Mouse (Mus musculus) stomach, postnatal 0 days (tissue): ENCODE data around the gene Fgf14. TPM values are rescaled to one million over a fixed set of nuclear protein-coding genes. Genes with fewer than 3 reads are reported as not detected.

Experiments
- ATAC-seq: fragments of 200-750 bp; cut with Nextera tagmentation; 2 replicates; pipeline ENCODE4 v1.8.0; 2017; ENCODE audit not compliant: low FRiP score, low TSS enrichment
- DNase-seq: peaks from one replicate; pipeline ENCODE4 v3.0.0-alpha.2; 2016; ENCODE audit warnings: low spot score
- H3K27ac ChIP-seq: fragments of 300-500 bp; sonication (generic); replicated peaks from 2 replicates; pipeline ENCODE4 v1.5.1; 2014; ENCODE audit warnings: mild to moderate bottlenecking, control low read depth
- H3K27me3 ChIP-seq: fragments of 300-500 bp; sonication (generic); 2 replicates; pipeline ENCODE4 v1.6.1; 2014; ENCODE audit warnings: low read length; ENCODE audit not compliant: control insufficient read depth, insufficient read depth
- H3K36me3 ChIP-seq: fragments of 300-500 bp; sonication (generic); 2 replicates; pipeline ENCODE4 v1.6.1; 2014; ENCODE audit warnings: low read length, mixed read lengths; ENCODE audit not compliant: control insufficient read depth, insufficient read depth
- H3K4me1 ChIP-seq: fragments of 300-500 bp; sonication (generic); replicated peaks from 2 replicates; pipeline ENCODE4 v1.6.1; 2014; ENCODE audit warnings: antibody characterized with exemption; ENCODE audit not compliant: control insufficient read depth, insufficient read depth
- H3K4me2 ChIP-seq: fragments of 300-500 bp; sonication (generic); replicated peaks from 2 replicates; pipeline ENCODE4 v1.6.1; 2014; ENCODE audit warnings: low read depth, mild to moderate bottlenecking, control low read depth, moderate library complexity
- H3K4me3 ChIP-seq: fragments of 300-500 bp; sonication (generic); 2 replicates; pipeline ENCODE4 v1.5.1; 2014; ENCODE audit warnings: low read depth, low read length, control low read depth
- H3K9ac ChIP-seq: fragments of 300-500 bp; sonication (generic); 2 replicates; pipeline ENCODE4 v1.6.1; 2014; ENCODE audit warnings: mild to moderate bottlenecking, low read length, control low read depth, mixed read lengths
- H3K9me3 ChIP-seq: fragments of 300-500 bp; sonication (generic); 2 replicates; pipeline ENCODE4 v1.6.1; 2016; ENCODE audit warnings: low read length; ENCODE audit not compliant: control insufficient read depth
- CTCF ChIP-seq: IDR thresholded peaks from 2 replicates; pipeline ENCODE4 v1.5.1; 2016; ENCODE audit warnings: antibody characterized with exemption, low read depth, mild to moderate bottlenecking, moderate library complexity
- EP300 ChIP-seq: optimal IDR thresholded peaks from 2 replicates; pipeline ENCODE3; 2016; ENCODE audit warnings: antibody characterized with exemption
- WGBS: fragments of 180-500 bp; shearing (Covaris S2); extraction: QIAGEN DNeasy Blood & Tissue Kit; methylation state at CpG from one replicate; pipeline ENCODE4 v1.1.7; 2014; 5-methylcytosine and 5-hydroxymethylcytosine counted together
- polyA plus RNA-seq: library from polyadenylated mRNA; unstranded; fragments of >200 nt; fragmentation: Nextera tagmentation; extraction: Ambion mirVana; gene quantifications from 2 replicates; pipeline ENCODE4 v1.2.1, GENCODE M21; 2015

Gene Fgf14
- 1.3 TPM in 2 replicates for polyA plus RNA-seq

DNA sequence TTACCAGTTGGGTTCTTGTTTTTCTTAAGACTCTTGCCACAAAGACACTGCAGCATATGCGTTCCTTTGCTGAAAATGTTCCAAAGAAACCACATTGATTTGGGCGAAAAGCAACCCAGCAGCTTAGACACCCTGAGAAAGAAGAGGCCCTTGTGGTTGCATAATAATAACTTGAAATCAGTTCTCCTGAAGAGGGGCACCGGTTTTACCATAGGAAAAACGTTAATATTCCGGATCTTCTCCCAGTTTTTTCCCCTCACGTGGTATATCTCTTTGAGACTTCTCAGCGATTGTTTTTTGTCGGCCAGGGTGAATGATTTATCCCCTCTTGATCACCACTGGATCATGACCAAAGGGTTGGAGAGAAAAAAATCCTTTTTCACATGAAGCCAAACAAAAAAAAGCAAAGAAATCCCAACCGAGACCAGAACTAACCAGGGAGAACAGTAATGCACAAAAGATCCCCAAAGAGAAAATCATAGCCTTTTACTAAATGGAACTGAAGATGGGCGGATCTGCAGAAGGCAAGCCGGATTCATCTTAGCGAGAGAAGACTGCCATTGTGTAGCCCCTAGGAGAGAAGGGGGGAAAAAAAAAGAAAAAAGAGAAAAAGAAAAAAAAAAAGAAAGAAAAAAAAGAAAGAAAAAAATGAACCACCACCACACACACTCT lies at the start of gene Fgf14:
Gene Fgf14, minus strand, starts transcription at position 622 of the 672 bp plus-strand sequence.
- 11% methylated on average over 12 of the region's 12 CpGs for WGBS
- no peak for ATAC-seq
- no peaks in the 10 kb centered on the region for H3K4me1 ChIP-seq
- no peaks in the 10 kb centered on the region for H3K27me3 ChIP-seq
- H3K4me3 ChIP-seq: peak within 1 kb of the TSS; percentile 42
- peak within 1 kb of the TSS; percentile 70 for H3K4me2 ChIP-seq
- peak within 1 kb of the TSS; percentile 35; the same call in 1 of the 2 replicates for H3K9ac ChIP-seq
- TF ChIP-seq EP300: no peak
- TF ChIP-seq CTCF: no peak
- H3K27ac ChIP-seq: 0 out of 2 replicates have a peak within 1 kb of the TSS, but pooled peaks have one; percentile 30
- DNase-seq: no peak
- no peaks in the 10 kb centered on the region for H3K36me3 ChIP-seq
- H3K9me3 ChIP-seq: no peaks in the 10 kb centered on the region

DNA sequence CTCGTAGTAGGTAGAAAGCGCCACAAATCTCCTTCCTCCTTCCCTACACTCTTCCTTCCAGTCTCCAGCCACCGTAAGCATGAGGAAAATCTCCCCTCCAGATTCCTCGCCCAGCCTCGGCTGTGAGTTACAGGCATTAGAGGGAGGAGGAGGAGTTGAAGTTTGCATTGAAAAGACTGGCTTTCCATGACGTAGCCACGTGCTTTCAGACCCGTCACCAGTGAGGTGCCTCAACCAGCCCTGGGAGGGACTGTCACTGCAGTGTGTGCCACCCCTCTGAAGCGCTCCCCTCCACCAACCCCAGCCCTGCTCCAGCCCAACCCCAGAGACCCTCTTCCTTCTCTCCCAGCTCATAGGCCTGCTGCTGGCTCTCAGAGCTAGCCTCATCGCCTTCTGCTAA lies 452 bp upstream of the Fgf14 start:
- 6% methylated on average over 10 of the region's 10 CpGs for WGBS
- Histone ChIP-seq H3K27me3 (no peaks in the 10 kb centered on the region), H3K4me1 (no peaks in the 10 kb centered on the region), H3K9me3 (no peaks in the 10 kb centered on the region), H3K36me3 (no peaks in the 10 kb centered on the region), H3K4me2 (peak overlapping the region; percentile 70), H3K27ac (0 out of 2 replicates have a peak overlapping the region, but pooled peaks have one; percentile 30), H3K4me3 (peak overlapping the region; percentile 42), H3K9ac (0 out of 2 replicates have a peak overlapping the region, but pooled peaks have one; percentile 35)
- TF ChIP-seq CTCF (no peak), EP300 (no peak)
- ATAC-seq (peak; percentile 83), DNase-seq (peak; percentile 61)

DNA sequence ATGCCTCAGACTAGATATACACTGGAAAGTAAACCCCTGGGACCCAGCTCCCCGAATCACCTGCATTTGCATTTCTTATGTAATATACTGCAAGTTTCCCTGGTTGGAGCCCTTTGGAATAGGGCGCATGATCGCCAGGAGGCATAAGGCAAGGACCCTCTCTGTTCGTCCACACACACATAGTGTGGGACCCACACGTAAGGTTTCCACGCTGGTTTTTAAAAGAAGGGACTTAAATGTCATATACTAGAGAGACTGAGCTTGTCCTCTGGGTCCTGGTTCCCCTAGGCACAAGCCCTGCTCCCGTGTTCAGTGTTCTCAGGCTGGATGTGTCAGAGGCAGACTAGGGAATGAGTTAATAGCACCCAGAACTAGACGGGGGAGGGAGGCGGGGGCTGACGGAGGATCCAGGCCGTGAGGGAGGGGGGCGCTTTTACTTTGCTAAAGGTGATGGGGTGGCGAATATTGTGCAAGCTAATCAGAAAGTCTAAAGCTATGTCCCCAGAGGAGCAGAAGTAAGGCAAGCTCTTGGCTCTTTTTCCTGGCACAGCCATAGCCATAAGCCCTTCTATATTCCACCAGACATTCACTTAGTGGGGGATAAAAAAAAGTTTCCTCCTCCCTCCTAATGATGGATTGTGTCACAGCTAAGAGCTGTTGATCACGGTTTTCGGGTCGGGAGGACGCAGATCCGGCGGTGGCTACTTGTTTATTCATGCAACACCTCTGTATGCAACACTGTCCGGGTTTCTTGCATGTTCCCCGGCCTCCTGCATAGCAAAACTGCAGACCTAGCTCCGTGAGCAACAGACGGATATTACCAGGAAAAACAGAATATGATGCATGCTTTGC lies 1.0 kb downstream of the Fgf14 start:
- TF ChIP-seq EP300 (no peak), CTCF (no peak)
- peak; percentile 67 for ATAC-seq
- H3K9ac ChIP-seq: peak overlapping the region; percentile 1; the same call in 1 of the 2 replicates
- WGBS: 18% methylated on average over 23 of the region's 23 CpGs
- no peaks in the 10 kb centered on the region for H3K36me3 ChIP-seq
- H3K27ac ChIP-seq: no peak overlapping the region
- H3K27me3 ChIP-seq: no peaks in the 10 kb centered on the region
- H3K4me2 ChIP-seq: peak overlapping the region; percentile 70
- H3K9me3 ChIP-seq: no peaks in the 10 kb centered on the region
- peak overlapping the region; percentile 42 for H3K4me3 ChIP-seq
- H3K4me1 ChIP-seq: no peaks in the 10 kb centered on the region
- peak; percentile 37 for DNase-seq

DNA sequence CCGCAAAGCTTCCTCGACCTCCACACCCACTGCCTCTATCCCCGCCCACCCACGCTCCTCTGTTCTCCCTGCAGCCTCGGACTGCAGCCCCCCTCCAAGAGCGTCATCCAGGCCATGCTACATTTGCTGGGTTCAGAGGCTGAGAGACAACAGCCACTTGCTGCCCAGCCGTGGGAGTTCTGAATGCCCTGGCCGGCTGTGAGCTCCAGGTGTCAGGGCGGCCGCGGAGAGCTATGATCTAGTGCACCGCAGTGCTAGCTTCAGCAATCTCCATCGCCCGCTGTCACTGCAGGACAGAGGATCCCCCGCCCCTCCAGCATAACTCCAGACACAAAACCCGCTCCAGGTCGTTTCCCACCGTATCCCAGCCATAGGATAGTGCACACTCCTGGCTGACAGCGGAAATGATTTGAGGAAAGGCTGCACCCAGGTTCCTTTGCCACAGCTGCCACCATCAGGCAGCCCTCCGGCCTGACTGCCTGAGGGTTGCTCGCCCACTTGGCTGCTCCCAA lies 1.7 kb downstream of the Fgf14 start:
- H3K4me3 ChIP-seq: peak overlapping the region; percentile 42
- no peak overlapping the region for H3K27ac ChIP-seq
- no peak overlapping the region; the same call in 1 of the 2 replicates for H3K9ac ChIP-seq
- 2% methylated on average over 19 of the region's 21 CpGs for WGBS
- H3K36me3 ChIP-seq: no peaks in the 10 kb centered on the region
- no peaks in the 10 kb centered on the region for H3K9me3 ChIP-seq
- ATAC-seq (peak; percentile 45; the same call in 1 of the 2 replicates), DNase-seq (peak; percentile 34)
- peak overlapping the region; percentile 70 for H3K4me2 ChIP-seq
- TF ChIP-seq CTCF (0 out of 2 replicates have a peak, but pooled peaks have one; percentile 11), EP300 (no peak)
- no peaks in the 10 kb centered on the region for H3K27me3 ChIP-seq
- no peaks in the 10 kb centered on the region for H3K4me1 ChIP-seq

DNA sequence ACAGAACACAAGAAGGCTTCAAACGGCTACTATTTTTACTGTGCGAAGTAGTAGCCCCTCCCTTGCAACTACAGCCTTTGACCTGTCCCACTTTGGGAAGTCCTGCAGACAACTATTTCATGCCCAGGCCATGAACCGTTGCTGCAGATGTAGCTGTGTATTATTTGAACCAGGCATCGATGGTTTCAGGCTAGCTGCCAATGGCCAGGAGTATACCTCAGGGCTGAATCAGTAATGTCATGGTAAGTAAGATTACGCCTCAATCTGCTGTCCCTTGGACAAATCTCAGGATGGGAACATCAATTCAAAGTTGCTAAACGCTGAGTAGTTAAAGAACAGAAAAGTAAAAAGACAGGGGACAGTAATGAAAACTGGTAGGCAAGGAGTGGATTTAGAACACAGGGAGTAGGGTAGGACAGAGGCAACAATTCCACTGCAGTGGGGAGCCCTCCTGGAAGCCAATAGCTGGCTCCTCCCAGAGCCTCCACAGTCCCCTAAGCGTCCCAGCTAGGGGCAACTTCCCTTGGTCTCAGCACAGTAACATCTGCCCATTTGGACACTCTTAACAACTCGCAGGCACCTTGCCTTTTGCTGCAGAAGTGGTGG lies 2.3 kb downstream of the Fgf14 start:
- Histone ChIP-seq H3K4me2 (peak overlapping the region; percentile 70), H3K27ac (no peak overlapping the region), H3K27me3 (no peaks in the 10 kb centered on the region), H3K4me3 (peak overlapping the region; percentile 42), H3K9me3 (no peaks in the 10 kb centered on the region), H3K36me3 (no peaks in the 10 kb centered on the region), H3K9ac (no peak overlapping the region), H3K4me1 (no peaks in the 10 kb centered on the region)
- ATAC-seq (peak; percentile 14; the same call in 1 of the 2 replicates), DNase-seq (no peak)
- WGBS: 46% methylated on average over 8 of the region's 8 CpGs
- no peak for TF ChIP-seq CTCF
- TF ChIP-seq EP300: no peak
